ENCODE assay signal across 17 mouse cellular contexts in the genomic region with DNA sequence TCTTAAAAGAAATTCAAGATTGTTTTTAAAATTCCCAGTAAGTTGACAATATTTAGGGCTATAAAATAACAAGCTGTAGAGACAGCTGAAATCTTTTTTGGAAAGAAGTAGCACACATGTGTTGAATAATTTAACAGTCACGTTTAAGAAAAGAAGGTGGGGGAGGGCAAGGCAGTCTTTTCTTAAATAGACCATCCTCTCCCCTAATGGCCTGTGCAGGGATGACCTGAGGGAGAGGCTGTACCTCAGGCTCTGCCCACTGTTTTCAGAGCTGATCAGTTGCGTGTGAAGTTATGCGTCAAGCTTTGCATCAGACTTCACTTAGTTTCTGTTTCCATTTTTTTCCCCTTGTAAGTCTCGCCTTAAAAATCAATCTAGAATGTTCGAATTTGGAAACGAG.
"Had no signal": no experiment of that assay in that cellular context is flagged by ENCODE, and none has a peak within 500 bp of the region (broad histone marks: within the 10 kb centered on the region; RNA-seq: fewer than 3 reads in every experiment).

No protein-coding gene starts in this region.

- DNase-seq: retina, postnatal 1 day; right cerebral cortex, adult 18-20 months; right cerebral cortex, postnatal 14 days; right cerebral cortex, postnatal 25 days; right cerebral cortex, postnatal 4 days; spleen, adult 18-20 months; thymus, adult 18-20 months; thymus, adult 2 months; thymus, postnatal 14 days; thymus, postnatal 25 days; thymus, postnatal 36 days; thymus, postnatal 4 days had no signal

- H3K36me3 ChIP-seq: neural tube, embryonic 12.5 days; neural tube, embryonic 13.5 days; neural tube, embryonic 15.5 days; stomach, embryonic 15.5 days had no signal

- H3K27me3 ChIP-seq: neural tube, embryonic 12.5 days; stomach, embryonic 15.5 days had no signal

- H3K27ac ChIP-seq: neural tube, embryonic 12.5 days; neural tube, embryonic 13.5 days; neural tube, embryonic 15.5 days; stomach, embryonic 15.5 days; stomach, postnatal 0 days had no signal

- H3K4me2 ChIP-seq: neural tube, embryonic 12.5 days; neural tube, embryonic 13.5 days; neural tube, embryonic 15.5 days; stomach, embryonic 15.5 days had no signal

- H3K4me3 ChIP-seq: neural tube, embryonic 12.5 days; neural tube, embryonic 13.5 days; neural tube, embryonic 15.5 days; stomach, embryonic 15.5 days had no signal

- H3K4me1 ChIP-seq: neural tube, embryonic 12.5 days; stomach, embryonic 15.5 days had no signal

- H3K9me3 ChIP-seq: neural tube, embryonic 12.5 days; neural tube, embryonic 13.5 days; neural tube, embryonic 15.5 days; stomach, embryonic 15.5 days had no signal

- H3K9ac ChIP-seq: neural tube, embryonic 12.5 days; neural tube, embryonic 13.5 days; neural tube, embryonic 15.5 days; stomach, embryonic 15.5 days had no signal
